Mouse (Mus musculus): ENCODE results near the gene Hao2.

Hao2 gene

GRCm38 (mm10) chr3:98855160-98855559 is 37.9 kb downstream of the Hao2 start:
- no peak for DNase-seq

DNA sequence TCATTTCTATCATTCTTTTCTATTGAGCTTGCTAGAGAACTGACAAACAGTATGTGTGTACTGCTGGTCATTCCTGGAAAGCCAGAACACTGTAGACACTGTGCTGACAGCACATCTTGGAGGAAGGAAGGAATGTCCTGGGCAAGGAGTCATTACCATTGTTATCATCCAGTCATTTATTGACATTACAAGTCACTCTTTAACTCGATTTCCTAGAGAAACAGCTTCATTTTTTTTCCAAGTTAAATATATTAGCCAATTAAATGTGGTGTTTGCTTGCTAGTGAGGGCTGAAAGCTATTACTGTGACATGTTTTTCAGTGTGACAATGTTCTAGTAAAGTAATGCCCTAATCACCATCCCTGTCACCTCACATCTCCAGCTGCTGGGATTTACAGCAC is 39.4 kb downstream of the Hao2 start:
- no peak for DNase-seq

DNA sequence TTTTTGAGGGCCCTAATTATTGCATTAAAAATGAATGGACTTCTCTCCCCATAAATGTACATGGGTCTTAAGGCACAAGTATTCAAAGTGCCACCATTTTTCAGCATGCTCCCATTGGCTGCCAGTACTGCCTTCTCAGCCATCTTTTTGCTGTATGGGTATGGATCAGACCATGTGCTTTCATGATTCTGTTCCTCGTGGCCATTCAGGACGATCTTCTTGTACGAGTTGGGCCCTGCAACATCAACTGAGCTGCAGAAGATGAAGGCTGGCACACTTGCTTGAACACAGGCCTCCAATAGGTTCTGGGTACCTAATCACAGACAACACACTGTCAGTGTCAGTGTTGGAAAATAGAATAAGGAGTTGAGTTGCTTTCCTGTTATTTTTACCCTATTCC is 40.0 kb downstream of the Hao2 start:
- DNase-seq, result no peak

- DNase-seq, result no peak
Measured at GRCm38 (mm10) chr3:98852631-98853030, 40.4 kb downstream of the Hao2 start.

DNA sequence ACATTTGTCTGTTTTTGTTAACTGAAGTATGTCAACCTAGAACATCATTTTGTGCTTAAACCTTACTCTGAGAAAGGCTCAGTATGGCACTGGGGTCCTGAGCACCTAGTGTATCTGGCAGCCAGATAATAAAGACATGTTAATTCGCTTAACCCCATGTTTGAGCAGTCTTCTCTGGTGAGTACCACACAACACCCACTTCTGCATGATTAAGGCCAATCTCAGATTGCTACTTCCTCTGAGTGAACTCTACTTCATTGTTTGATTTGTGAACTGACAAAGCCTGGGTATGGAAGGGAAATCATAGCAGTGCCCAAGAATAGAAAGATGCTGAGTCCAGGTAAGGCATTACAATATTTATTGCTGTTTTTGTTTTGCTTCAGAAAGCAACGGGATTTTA is 41.2 kb downstream of the Hao2 start:
- DNase-seq, result no peak

GRCm38 (mm10) chr3:98850262-98850661 is 42.8 kb downstream of the Hao2 start:
- no peak for DNase-seq

GRCm38 (mm10) chr3:98848898-98849297 is 44.1 kb downstream of the Hao2 start:
- no peak for DNase-seq
